Mouse (Mus musculus): Measurements from ENCODE around the gene Gm20696. TPM values are rescaled to one million over a fixed set of nuclear protein-coding genes. Genes with fewer than 3 reads are reported as not detected.

Gm20696 gene
- polyA plus RNA-seq, 1 experiment = 3.0 TPM

DNA sequence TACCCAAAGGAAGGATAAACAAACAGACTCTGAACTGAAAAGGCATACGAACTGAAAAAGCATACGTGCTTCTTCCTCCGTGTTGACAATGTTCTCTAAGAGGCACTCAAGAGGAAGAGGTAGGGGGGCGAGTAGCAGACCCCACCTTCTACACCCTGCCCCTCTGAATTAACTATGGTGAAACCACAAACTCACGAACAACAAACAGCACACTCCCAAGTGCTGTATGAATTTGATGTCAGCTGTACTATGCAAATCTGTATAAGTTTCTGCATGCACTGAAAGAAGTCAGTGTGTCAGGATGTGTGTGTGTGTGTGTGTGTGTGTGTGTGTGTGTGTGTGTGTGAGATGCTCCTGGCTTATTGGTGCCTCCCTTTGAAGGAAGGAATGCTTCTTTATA, 271.8 kb downstream of the Gm20696 start:
- Histone ChIP-seq H3K4me1 (ENCODE audit: control insufficient read depth, insufficient read depth, low read length) (no peaks in the 10 kb centered on the region), H3K4me3 (ENCODE audit: insufficient read depth, low read length) (no peak overlapping the region), H3K27ac (ENCODE audit: insufficient read depth, low read length) (no peak overlapping the region)
- TF ChIP-seq POLR2A (IDR thresholded peaks at IDR 0.05; ENCODE audit: extremely low read depth, insufficient read depth, low read length) = no peak
- TF ChIP-seq CTCF (IDR thresholded peaks at IDR 0.05; ENCODE audit: extremely low read depth, insufficient read depth, low read length) = no peak

DNA sequence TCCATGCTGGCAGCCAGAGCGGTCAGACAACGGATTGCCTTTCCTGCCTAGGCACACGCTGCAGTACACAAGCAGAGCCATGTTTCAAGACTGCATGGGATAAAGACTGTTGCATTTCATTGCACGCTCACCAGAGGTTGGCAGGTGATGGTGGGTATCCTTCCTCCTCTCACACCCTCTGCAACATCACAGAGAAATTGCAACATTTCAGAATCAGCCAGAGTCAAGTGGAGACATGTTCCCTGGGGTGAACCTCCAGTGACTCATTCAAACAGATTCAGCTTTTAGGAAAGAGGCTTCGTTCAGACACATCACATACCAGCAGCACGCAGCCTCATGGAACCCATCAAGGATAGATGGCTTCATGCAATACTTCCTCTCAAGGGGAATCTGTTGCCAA, 274.1 kb downstream of the Gm20696 start:
- TF ChIP-seq CTCF (IDR thresholded peaks at IDR 0.05; ENCODE audit: extremely low read depth, insufficient read depth, low read length) = no peak
- TF ChIP-seq POLR2A (IDR thresholded peaks at IDR 0.05; ENCODE audit: extremely low read depth, insufficient read depth, low read length) = no peak
- H3K4me1 ChIP-seq (ENCODE audit: control insufficient read depth, insufficient read depth, low read length) = peaks cover 1% of the 10 kb centered on the region; the same call in 1 of the 2 replicates
- H3K4me3 ChIP-seq (ENCODE audit: insufficient read depth, low read length) = no peak overlapping the region
- H3K27ac ChIP-seq (ENCODE audit: insufficient read depth, low read length) = no peak overlapping the region

DNA sequence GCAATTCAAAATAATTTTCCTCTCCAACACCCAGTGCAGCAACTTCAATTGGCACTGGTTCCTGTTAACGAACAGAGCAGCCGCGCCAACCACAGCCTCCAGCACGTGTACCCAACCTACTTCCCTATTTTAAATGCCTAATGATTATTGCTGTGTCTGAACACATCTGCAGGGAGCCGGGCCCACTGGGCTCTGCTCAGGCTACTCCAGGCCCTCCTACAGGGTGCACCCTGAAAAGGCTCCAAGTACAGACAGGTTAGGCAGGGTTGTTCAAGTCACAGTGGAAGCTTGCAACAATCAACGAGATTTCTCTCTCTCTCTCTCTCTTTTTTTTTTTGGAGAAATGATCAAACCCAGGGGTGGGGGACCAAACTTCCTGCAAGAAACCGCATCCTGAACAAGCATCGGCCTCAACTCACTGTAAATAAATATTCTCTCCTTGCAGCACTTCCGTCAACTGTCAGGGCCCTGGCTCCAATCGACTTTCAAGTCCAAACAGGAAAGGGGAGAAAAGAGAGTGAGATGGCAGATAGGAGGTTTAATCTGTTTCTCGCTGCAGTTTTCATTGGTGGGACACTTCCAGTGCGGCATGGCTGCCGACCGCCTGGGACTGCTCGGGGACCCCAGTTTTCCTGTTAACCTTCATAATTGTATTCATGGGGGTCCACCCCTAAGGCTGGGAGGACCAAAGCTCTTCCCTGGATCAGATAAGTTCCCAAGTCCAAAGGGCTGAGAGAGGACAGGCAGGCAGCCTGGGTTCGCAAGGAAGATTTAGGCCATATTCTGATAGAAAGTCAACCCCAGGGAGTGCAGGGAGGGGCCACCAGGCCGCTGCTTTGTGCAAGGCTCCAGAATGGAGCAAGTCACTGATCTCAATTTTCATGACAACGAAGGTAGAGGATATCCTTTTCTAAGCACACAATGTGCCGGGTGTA, 277.6 kb downstream of the Gm20696 start:
- peak overlapping the region; percentile 12; the same call in 1 of the 2 replicates for H3K27ac ChIP-seq (ENCODE audit: insufficient read depth, low read length)
- no peak overlapping the region for H3K4me3 ChIP-seq (ENCODE audit: insufficient read depth, low read length)
- peaks cover 3% of the 10 kb centered on the region; the same call in 1 of the 2 replicates for H3K4me1 ChIP-seq (ENCODE audit: control insufficient read depth, insufficient read depth, low read length)
- TF ChIP-seq CTCF (IDR thresholded peaks at IDR 0.05; ENCODE audit: extremely low read depth, insufficient read depth, low read length) (no peak), POLR2A (IDR thresholded peaks at IDR 0.05; ENCODE audit: extremely low read depth, insufficient read depth, low read length) (no peak)

DNA sequence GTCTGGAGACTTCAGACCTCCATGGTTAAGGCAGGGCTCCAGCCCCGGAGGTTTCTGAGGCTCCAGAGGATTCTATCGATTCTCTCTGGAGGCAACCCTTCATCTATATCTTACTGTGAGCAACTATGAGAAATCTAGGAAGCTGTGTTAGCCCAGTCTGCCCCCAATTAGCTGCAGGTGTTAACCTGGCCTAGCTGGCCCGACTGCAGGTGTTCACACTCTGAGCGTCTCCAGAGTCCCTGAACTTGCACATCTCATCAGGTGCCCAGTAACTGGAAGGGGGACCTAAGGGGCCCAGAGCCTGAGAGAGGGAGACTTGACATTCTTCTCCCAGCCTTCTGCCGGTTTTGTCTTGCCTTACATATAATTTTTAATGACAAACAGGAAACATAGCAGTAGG, 278.6 kb downstream of the Gm20696 start:
- H3K4me3 ChIP-seq (ENCODE audit: insufficient read depth, low read length) = no peak overlapping the region
- no peak for TF ChIP-seq CTCF (IDR thresholded peaks at IDR 0.05; ENCODE audit: extremely low read depth, insufficient read depth, low read length)
- no peak for TF ChIP-seq POLR2A (IDR thresholded peaks at IDR 0.05; ENCODE audit: extremely low read depth, insufficient read depth, low read length)
- peaks cover 8% of the 10 kb centered on the region for H3K4me1 ChIP-seq (ENCODE audit: control insufficient read depth, insufficient read depth, low read length)
- no peak overlapping the region for H3K27ac ChIP-seq (ENCODE audit: insufficient read depth, low read length)

DNA sequence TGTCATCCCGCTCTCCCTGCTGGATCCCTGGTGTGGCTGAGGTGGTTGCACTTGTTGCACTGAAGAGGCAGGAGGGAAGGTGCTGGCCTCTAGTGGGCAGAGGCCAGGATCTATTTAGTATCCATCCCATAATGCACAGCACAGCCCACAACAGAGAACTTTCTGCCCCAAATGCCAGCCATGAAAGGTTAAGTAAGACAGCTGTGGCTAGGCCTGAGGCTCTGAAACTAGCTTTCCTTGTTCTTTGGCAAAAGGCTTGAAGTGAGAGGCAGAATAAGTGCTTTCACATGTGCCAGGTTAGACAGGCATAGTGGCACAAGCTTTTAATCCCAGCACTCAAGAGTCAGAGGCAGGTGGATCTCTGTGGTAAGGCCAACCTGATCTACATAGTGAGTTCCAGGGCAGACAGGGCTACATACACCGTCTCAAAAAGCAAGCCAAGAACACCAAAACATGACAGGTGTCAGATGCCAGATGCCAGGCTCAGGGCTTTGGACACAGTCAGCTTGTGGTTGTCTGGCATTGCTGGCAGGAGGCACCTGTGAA, 281.5 kb downstream of the Gm20696 start:
- H3K27ac ChIP-seq (ENCODE audit: insufficient read depth, low read length) = no peak overlapping the region
- no peak overlapping the region for H3K4me3 ChIP-seq (ENCODE audit: insufficient read depth, low read length)
- TF ChIP-seq CTCF (IDR thresholded peaks at IDR 0.05; ENCODE audit: extremely low read depth, insufficient read depth, low read length) (0 out of 2 replicates have a peak, but pooled peaks have one; percentile 10), POLR2A (IDR thresholded peaks at IDR 0.05; ENCODE audit: extremely low read depth, insufficient read depth, low read length) (no peak)
- H3K4me1 ChIP-seq (ENCODE audit: control insufficient read depth, insufficient read depth, low read length) = peaks cover 8% of the 10 kb centered on the region

DNA sequence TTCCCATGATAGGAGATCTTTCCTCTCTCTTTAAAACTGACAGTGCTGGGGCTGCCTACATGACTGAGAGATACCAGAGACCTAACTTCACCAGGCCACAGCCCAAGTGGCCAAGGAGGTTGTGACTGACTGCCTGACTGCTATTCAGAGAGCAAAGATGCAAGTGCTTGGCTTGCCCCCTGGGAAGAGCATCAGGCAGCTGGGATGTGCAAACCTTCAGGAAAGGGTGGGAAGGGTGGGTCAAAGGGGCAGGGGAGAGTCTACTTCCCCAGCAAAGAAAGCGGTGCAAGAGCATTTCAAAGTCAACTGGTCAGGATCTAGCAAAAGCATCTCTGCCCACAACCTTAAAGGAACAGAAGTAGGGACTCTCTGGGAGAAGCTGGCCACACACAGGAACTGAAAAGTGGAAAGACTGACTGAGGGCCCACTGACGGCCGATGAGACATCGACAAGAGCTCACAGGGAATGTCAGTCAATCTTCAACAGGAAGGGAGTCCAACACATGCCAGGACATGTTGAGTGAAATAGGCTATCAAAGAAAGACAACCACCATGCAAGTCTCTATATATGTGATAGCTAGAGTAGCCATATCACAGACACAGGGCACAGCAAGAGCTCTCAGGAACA, 282.6 kb downstream of the Gm20696 start:
- TF ChIP-seq POLR2A (IDR thresholded peaks at IDR 0.05; ENCODE audit: extremely low read depth, insufficient read depth, low read length) (no peak), CTCF (IDR thresholded peaks at IDR 0.05; ENCODE audit: extremely low read depth, insufficient read depth, low read length) (no peak)
- no peak overlapping the region for H3K27ac ChIP-seq (ENCODE audit: insufficient read depth, low read length)
- H3K4me1 ChIP-seq (ENCODE audit: control insufficient read depth, insufficient read depth, low read length) = peaks cover 8% of the 10 kb centered on the region
- no peak overlapping the region for H3K4me3 ChIP-seq (ENCODE audit: insufficient read depth, low read length)

DNA sequence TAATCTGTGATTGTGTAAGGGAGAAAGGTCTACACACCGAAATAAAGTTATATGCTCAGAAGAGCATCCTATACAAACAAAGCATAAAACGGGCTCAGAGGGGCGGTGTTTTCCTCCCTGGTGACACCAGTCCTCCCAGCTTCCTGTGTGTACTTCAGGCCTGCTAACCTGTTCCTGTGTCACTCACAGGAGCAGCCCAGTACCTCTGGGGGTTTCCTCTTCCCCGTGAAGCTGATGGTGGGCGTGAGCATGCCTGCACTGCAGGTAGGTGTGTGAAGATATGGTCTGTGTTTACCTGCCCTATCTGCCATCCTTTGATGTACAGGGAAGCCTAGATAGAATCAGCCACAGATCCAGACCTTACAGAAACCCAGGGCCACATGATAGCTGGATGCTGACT, 286.5 kb downstream of the Gm20696 start:
- Histone ChIP-seq H3K4me3 (ENCODE audit: insufficient read depth, low read length) (no peak overlapping the region), H3K27ac (ENCODE audit: insufficient read depth, low read length) (no peak overlapping the region), H3K4me1 (ENCODE audit: control insufficient read depth, insufficient read depth, low read length) (peaks cover 11% of the 10 kb centered on the region)
- no peak for TF ChIP-seq POLR2A (IDR thresholded peaks at IDR 0.05; ENCODE audit: extremely low read depth, insufficient read depth, low read length)
- no peak for TF ChIP-seq CTCF (IDR thresholded peaks at IDR 0.05; ENCODE audit: extremely low read depth, insufficient read depth, low read length)

DNA sequence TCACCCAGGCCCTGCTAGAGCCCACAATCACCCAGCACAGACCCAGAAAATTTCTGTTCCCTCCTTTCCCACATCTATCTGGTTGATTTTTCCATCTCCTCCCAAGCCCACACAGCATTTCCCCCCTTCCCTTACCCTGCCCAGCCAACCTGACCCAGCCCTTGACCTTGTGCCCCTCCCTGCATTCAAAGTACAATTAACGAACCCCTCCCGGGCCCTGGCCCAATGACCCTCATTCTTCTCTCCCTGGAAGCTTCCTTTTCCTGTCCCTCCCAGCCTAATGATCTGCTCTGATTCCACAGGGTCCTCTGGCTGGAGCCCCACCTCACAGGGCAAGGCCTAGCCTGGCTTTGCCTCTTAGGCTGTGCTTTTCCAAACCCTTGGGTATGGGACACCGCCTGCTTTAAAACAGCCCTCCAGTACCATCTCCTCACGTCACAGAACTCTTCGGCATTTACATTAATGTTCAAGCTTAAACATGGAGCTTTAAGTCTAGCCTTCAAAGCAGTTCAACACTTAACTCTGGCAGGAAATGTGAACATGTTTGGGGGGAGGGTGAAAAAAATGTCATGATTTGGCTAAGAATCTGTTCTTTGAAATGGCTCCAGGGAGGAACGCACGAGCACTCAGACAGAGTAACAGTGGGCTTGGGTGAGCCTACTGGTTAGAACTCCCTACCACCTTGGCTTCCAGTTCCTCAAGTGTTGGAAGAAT, 287.4 kb downstream of the Gm20696 start:
- Histone ChIP-seq H3K4me1 (ENCODE audit: control insufficient read depth, insufficient read depth, low read length) (peaks cover 12% of the 10 kb centered on the region), H3K4me3 (ENCODE audit: insufficient read depth, low read length) (no peak overlapping the region), H3K27ac (ENCODE audit: insufficient read depth, low read length) (no peak overlapping the region)
- TF ChIP-seq POLR2A (IDR thresholded peaks at IDR 0.05; ENCODE audit: extremely low read depth, insufficient read depth, low read length) (no peak), CTCF (IDR thresholded peaks at IDR 0.05; ENCODE audit: extremely low read depth, insufficient read depth, low read length) (no peak)

DNA sequence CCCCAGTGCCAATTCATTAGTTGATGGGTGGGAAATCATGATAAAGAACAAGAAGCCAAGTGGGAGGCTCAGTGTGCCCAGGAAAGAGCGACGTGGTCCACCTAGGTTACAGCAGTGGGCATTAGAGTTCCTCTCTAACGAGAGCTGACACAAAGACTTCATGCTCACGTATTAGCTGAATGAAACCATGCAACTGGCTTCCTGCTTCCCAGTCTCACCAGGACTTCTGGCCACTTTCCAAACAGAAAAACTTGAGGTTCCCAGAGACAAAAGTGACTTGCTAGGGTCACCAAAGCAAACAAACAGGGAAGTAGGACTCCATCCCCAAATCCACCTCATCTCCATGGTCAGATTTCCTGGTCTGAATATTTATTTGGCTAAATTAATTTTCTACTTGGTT, 288.9 kb downstream of the Gm20696 start:
- H3K4me1 ChIP-seq (ENCODE audit: control insufficient read depth, insufficient read depth, low read length) = peaks cover 7% of the 10 kb centered on the region
- no peak for TF ChIP-seq POLR2A (IDR thresholded peaks at IDR 0.05; ENCODE audit: extremely low read depth, insufficient read depth, low read length)
- TF ChIP-seq CTCF (IDR thresholded peaks at IDR 0.05; ENCODE audit: extremely low read depth, insufficient read depth, low read length) = no peak
- H3K27ac ChIP-seq (ENCODE audit: insufficient read depth, low read length) = no peak overlapping the region
- no peak overlapping the region for H3K4me3 ChIP-seq (ENCODE audit: insufficient read depth, low read length)
